Mouse (Mus musculus): ENCODE measurements around the gene Pcbp3. TPM values are rescaled to one million over a fixed set of nuclear protein-coding genes. Genes with fewer than 3 reads are reported as not detected.
A peak's percentile ranks its signal among the peaks of the same experiment; 100 is the strongest.
"Not testable (repeated sequence)": the region's sequence is repeated elsewhere in the genome, so short reads cannot be mapped to it uniquely, and the experiment has no call there.

Gene Pcbp3
- polyA plus RNA-seq, 1 experiment from 2014 or later = 103 TPM

DNA sequence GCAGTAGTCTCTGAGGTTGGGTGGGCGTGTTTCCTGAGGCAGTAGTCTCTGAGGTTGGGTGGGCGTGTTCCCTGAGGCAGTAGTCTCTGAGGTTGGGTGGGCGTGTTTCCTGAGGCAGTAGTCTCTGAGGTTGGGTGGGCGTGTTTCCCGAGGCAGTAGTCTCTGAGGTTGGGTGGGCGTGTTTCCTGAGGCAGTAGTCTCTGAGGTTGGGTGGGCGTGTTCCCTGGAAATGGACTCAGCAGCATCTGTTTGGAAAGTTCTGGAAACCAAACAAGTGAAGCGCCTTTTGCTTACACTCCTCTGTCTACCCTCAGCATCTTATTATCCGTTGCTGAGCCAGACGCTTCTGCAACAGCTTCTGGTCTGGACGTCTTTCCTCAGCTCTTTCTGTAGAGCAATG, 217.4 kb downstream of the Pcbp3 start:
- H3K9me3 ChIP-seq (replicated peaks); H3K4me2 ChIP-seq; H3K27me3 ChIP-seq (replicated peaks); H3K36me3 ChIP-seq; H3K4me3 ChIP-seq (replicated peaks); H3K4me1 ChIP-seq; H3K27ac ChIP-seq (replicated peaks); ATAC-seq (ENCODE audit: low FRiP score); H3K9ac ChIP-seq (replicated peaks): not testable (repeated sequence)
- WGBS = 61% methylated on average over 11 of the region's 11 CpGs

GRCm38 (mm10) chr10:76736764-76737163, 224.9 kb downstream of the Pcbp3 start:
- 72% methylated on average over 8 of the region's 8 CpGs for WGBS

GRCm38 (mm10) chr10:76734979-76735378, 226.7 kb downstream of the Pcbp3 start:
- H3K27ac ChIP-seq (replicated peaks) = no peak overlapping the region
- H3K36me3 ChIP-seq = no peaks in the 10 kb centered on the region
- 2% methylated on average over 4 of the region's 4 CpGs for WGBS
- no peak overlapping the region for H3K4me3 ChIP-seq (replicated peaks)
- no peak overlapping the region for H3K4me2 ChIP-seq
- no peaks in the 10 kb centered on the region for H3K9me3 ChIP-seq (replicated peaks)
- H3K9ac ChIP-seq (replicated peaks) = no peak overlapping the region
- ATAC-seq (ENCODE audit: low FRiP score) = peak; percentile 80; the same call in 1 of the 2 replicates
- peaks cover 30% of the 10 kb centered on the region for H3K4me1 ChIP-seq
- H3K27me3 ChIP-seq (replicated peaks) = no peaks in the 10 kb centered on the region

More at GRCm38 (mm10) chr10:76736764-76737163, 224.9 kb downstream of the Pcbp3 start:
- H3K9me3 ChIP-seq (replicated peaks) = no peaks in the 10 kb centered on the region
- peaks cover 24% of the 10 kb centered on the region for H3K4me1 ChIP-seq
- no peaks in the 10 kb centered on the region for H3K27me3 ChIP-seq (replicated peaks)
- H3K9ac ChIP-seq (replicated peaks) = no peak overlapping the region
- no peak overlapping the region for H3K4me3 ChIP-seq (replicated peaks)
- H3K27ac ChIP-seq (replicated peaks) = no peak overlapping the region
- ATAC-seq (ENCODE audit: low FRiP score) = no peak
- H3K36me3 ChIP-seq = no peaks in the 10 kb centered on the region
- no peak overlapping the region for H3K4me2 ChIP-seq

DNA sequence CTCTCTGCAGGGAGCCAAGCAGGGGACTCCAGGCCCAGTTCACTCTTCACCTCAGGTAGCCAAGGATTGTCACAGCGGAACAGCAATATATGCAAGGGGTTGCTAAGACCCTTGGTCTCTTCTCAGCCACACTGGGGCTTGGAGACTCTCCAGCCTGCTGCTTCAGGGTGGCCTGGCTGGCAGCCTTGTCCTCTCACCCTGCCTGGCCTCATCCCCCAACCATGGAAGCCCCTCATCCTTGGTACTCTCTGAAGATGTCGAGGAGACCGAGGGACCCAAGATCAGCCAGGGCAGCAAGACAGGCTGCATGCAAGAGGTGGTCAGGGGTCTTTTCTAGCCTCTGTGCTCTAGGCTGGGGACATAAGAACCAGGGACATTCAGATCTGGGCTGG, 228.0 kb downstream of the Pcbp3 start:
- Histone ChIP-seq H3K27me3 (replicated peaks) (no peaks in the 10 kb centered on the region), H3K9me3 (replicated peaks) (no peaks in the 10 kb centered on the region), H3K27ac (replicated peaks) (peak overlapping the region; percentile 64), H3K4me3 (replicated peaks) (0 out of 2 replicates have a peak overlapping the region, but pooled peaks have one; percentile 10), H3K4me2 (peak overlapping the region; percentile 45), H3K36me3 (no peaks in the 10 kb centered on the region), H3K9ac (replicated peaks) (peak overlapping the region; percentile 36), H3K4me1 (peaks cover 30% of the 10 kb centered on the region)
- ATAC-seq (ENCODE audit: low FRiP score) = no peak
- WGBS = 48% methylated on average over 3 of the region's 3 CpGs

DNA sequence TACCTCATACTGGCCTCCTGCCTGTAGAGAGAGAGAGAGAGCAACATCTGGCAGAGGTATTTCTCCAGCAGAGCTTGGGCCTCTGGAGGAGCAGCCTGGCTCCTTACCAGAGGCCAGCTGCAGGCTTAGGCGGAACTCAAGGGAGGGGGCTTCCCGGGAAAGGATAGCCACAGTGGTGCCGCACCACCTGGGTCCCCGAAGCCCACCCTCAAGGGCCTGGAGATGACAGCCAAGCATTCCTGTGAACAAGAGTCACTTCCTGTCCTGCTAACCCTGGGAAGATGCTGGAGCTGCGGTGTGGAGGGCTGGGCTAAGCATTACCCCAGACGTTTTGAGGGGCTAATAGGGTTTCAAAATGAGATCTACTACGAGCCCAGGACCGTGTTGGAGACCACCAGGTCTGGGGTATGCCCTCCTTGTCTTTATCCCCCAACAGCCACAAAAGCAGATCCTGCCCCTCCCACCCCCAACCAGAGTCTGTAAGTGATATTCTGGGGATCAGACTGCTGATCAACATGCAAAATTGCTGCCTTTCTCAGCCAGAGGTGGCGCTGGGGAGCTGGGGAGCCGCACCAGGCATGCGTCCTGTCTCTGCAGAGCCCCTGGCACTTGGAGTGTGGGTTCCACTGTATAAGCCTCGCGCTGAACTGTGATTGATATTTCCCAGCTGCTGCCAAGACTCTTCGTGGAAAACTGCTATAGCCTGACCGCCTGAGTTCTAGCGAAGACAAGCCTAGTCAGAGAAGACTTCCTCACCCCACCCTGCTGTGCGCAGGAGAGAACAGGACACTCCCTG, 228.6 kb downstream of the Pcbp3 start:
- peak overlapping the region; percentile 45 for H3K4me2 ChIP-seq
- peaks cover 30% of the 10 kb centered on the region for H3K4me1 ChIP-seq
- no peaks in the 10 kb centered on the region for H3K36me3 ChIP-seq
- H3K4me3 ChIP-seq (replicated peaks) = 0 out of 2 replicates have a peak overlapping the region, but pooled peaks have one; percentile 10
- H3K9ac ChIP-seq (replicated peaks) = peak overlapping the region; percentile 36
- peak; percentile 84 for ATAC-seq (ENCODE audit: low FRiP score)
- no peaks in the 10 kb centered on the region for H3K9me3 ChIP-seq (replicated peaks)
- H3K27me3 ChIP-seq (replicated peaks) = no peaks in the 10 kb centered on the region
- 17% methylated on average over 17 of the region's 17 CpGs for WGBS
- H3K27ac ChIP-seq (replicated peaks) = peak overlapping the region; percentile 64

- ATAC-seq (ENCODE audit: low FRiP score) = no peak
- H3K4me3 ChIP-seq (replicated peaks) = no peak overlapping the region
- peaks cover 30% of the 10 kb centered on the region for H3K4me1 ChIP-seq
- peak overlapping the region; percentile 64 for H3K27ac ChIP-seq (replicated peaks)
- H3K36me3 ChIP-seq = no peaks in the 10 kb centered on the region
- H3K9me3 ChIP-seq (replicated peaks) = no peaks in the 10 kb centered on the region
- H3K27me3 ChIP-seq (replicated peaks) = no peaks in the 10 kb centered on the region
- 74% methylated on average over 6 of the region's 6 CpGs for WGBS
- no peak overlapping the region for H3K9ac ChIP-seq (replicated peaks)
- no peak overlapping the region for H3K4me2 ChIP-seq
These were observed 229.3 kb downstream of the Pcbp3 start for GRCm38 (mm10) chr10:76732391-76732790.

- no peak for ATAC-seq (ENCODE audit: low FRiP score)
- 66% methylated on average over 20 of the region's 20 CpGs for WGBS
- no peak overlapping the region for H3K4me2 ChIP-seq
These were observed 230.0 kb downstream of the Pcbp3 start for GRCm38 (mm10) chr10:76731621-76732239.

GRCm38 (mm10) chr10:76729631-76730620, 231.8 kb downstream of the Pcbp3 start:
- Histone ChIP-seq H3K9me3 (replicated peaks) (no peaks in the 10 kb centered on the region), H3K4me3 (replicated peaks) (no peak overlapping the region), H3K27me3 (replicated peaks) (no peaks in the 10 kb centered on the region), H3K4me2 (no peak overlapping the region), H3K9ac (replicated peaks) (no peak overlapping the region), H3K27ac (replicated peaks) (no peak overlapping the region; the same call in 1 of the 2 replicates), H3K4me1 (peaks cover 30% of the 10 kb centered on the region), H3K36me3 (no peaks in the 10 kb centered on the region)
- no peak for ATAC-seq (ENCODE audit: low FRiP score)
- 84% methylated on average over 19 of the region's 19 CpGs for WGBS

More at GRCm38 (mm10) chr10:76731621-76732239, 230.0 kb downstream of the Pcbp3 start:
- Histone ChIP-seq H3K9ac (replicated peaks) (no peak overlapping the region), H3K27me3 (replicated peaks) (no peaks in the 10 kb centered on the region), H3K4me3 (replicated peaks) (no peak overlapping the region), H3K4me1 (peaks cover 30% of the 10 kb centered on the region), H3K9me3 (replicated peaks) (no peaks in the 10 kb centered on the region), H3K36me3 (no peaks in the 10 kb centered on the region), H3K27ac (replicated peaks) (peak overlapping the region; percentile 64)

- ATAC-seq (ENCODE audit: low FRiP score) = no peak
- H3K4me2 ChIP-seq = peak overlapping the region; percentile 19; the same call in 1 of the 2 replicates
- no peak overlapping the region for H3K27ac ChIP-seq (replicated peaks)
- no peak overlapping the region for H3K9ac ChIP-seq (replicated peaks)
- no peaks in the 10 kb centered on the region for H3K27me3 ChIP-seq (replicated peaks)
- H3K4me1 ChIP-seq = peaks cover 23% of the 10 kb centered on the region
- no peaks in the 10 kb centered on the region for H3K36me3 ChIP-seq
- no peaks in the 10 kb centered on the region for H3K9me3 ChIP-seq (replicated peaks)
- H3K4me3 ChIP-seq (replicated peaks) = no peak overlapping the region
- 21% methylated on average over 11 of the region's 11 CpGs for WGBS
These were observed 233.3 kb downstream of the Pcbp3 start for GRCm38 (mm10) chr10:76728369-76728768.

DNA sequence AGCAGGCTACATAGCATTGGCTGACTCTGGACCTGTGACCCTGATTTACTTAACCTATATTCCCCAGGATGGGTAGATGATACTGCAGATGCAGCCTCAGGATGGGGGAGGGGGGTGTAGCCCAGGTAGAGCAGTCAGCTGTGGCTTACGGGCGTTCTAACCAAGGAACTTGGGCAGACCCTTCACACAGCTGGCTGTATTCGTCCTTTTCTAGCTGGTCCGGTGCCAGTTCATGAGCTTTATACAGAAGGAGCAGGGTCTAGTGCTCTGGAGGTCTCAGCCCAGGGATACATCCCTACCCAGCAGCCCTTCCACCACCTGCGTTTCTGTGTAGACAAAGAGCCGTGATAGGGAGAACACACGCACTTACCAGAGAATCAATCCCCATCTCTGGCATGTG, 234.4 kb downstream of the Pcbp3 start:
- ATAC-seq (ENCODE audit: low FRiP score) = no peak
- Histone ChIP-seq H3K4me2 (no peak overlapping the region), H3K27ac (replicated peaks) (no peak overlapping the region), H3K36me3 (no peaks in the 10 kb centered on the region), H3K4me3 (replicated peaks) (no peak overlapping the region), H3K27me3 (replicated peaks) (no peaks in the 10 kb centered on the region), H3K4me1 (peaks cover 12% of the 10 kb centered on the region), H3K9me3 (replicated peaks) (no peaks in the 10 kb centered on the region), H3K9ac (replicated peaks) (no peak overlapping the region)
- whole genome bisulfite sequencing = 92% methylated on average over 7 of the region's 7 CpGs

GRCm38 (mm10) chr10:76726866-76727265, 234.8 kb downstream of the Pcbp3 start:
- no peaks in the 10 kb centered on the region for H3K9me3 ChIP-seq (replicated peaks)
- 96% methylated on average over 4 of the region's 4 CpGs for WGBS
- H3K27me3 ChIP-seq (replicated peaks) = no peaks in the 10 kb centered on the region
- no peak overlapping the region for H3K27ac ChIP-seq (replicated peaks)
- H3K4me1 ChIP-seq = peaks cover 8% of the 10 kb centered on the region
- no peak for ATAC-seq (ENCODE audit: low FRiP score)
- no peak overlapping the region for H3K4me3 ChIP-seq (replicated peaks)
- no peak overlapping the region for H3K4me2 ChIP-seq
- no peak overlapping the region for H3K9ac ChIP-seq (replicated peaks)
- H3K36me3 ChIP-seq = no peaks in the 10 kb centered on the region

All from neural tube, embryonic 15.5 days (tissue).